Mouse (Mus musculus) heart, embryonic 12.5 days (tissue): Measurements from ENCODE around the gene Cyp4f40. TPM values are rescaled to one million over a fixed set of nuclear protein-coding genes. Genes with fewer than 3 reads are reported as not detected.

Experiments
- ATAC-seq: fragments of 200-750 bp; cut with Nextera tagmentation; 2 replicates; pipeline ENCODE4 v1.8.0; 2017; ENCODE audit warnings: moderate TSS enrichment, moderate library complexity; ENCODE audit not compliant: insufficient number of reproducible peaks, low FRiP score
- H3K27ac ChIP-seq: fragments of 300-500 bp; sonication (generic); 2 replicates; pipeline ENCODE4 v1.5.1; 2016; ENCODE audit warnings: mild to moderate bottlenecking, moderate library complexity; ENCODE audit not compliant: poor library complexity, severe bottlenecking
- H3K27me3 ChIP-seq: fragments of 300-500 bp; sonication (generic); replicated peaks from 2 replicates; pipeline ENCODE4 v1.6.1; 2016; ENCODE audit warnings: mild to moderate bottlenecking, moderate library complexity
- H3K36me3 ChIP-seq: fragments of 300-500 bp; sonication (generic); 2 replicates; pipeline ENCODE4 v1.6.1; 2016; ENCODE audit warnings: mild to moderate bottlenecking, moderate library complexity
- H3K4me1 ChIP-seq: fragments of 300-500 bp; sonication (generic); replicated peaks from 2 replicates; pipeline ENCODE4 v1.6.1; 2016; ENCODE audit warnings: mild to moderate bottlenecking
- H3K4me2 ChIP-seq: fragments of 300-500 bp; sonication (generic); 2 replicates; pipeline ENCODE4 v1.6.1; 2016; ENCODE audit warnings: mild to moderate bottlenecking, moderate library complexity
- H3K4me3 ChIP-seq: fragments of 300-500 bp; sonication (generic); 2 replicates; pipeline ENCODE4 v1.5.1; 2016; ENCODE audit warnings: mild to moderate bottlenecking
- H3K9ac ChIP-seq: fragments of 300-500 bp; sonication (generic); 2 replicates; pipeline ENCODE4 v1.6.1; 2016; ENCODE audit warnings: mild to moderate bottlenecking, moderate library complexity
- H3K9me3 ChIP-seq: fragments of 300-500 bp; sonication (generic); replicated peaks from 2 replicates; pipeline ENCODE4 v1.6.1; 2016; ENCODE audit warnings: mild to moderate bottlenecking, moderate library complexity
- WGBS: fragments of 180-500 bp; shearing (Covaris S2); methylation state at CpG from one replicate; pipeline ENCODE4 v1.1.7; 2016; 5-methylcytosine and 5-hydroxymethylcytosine counted together
- polyA plus RNA-seq: library from polyadenylated mRNA; unstranded; fragments of >200 nt; fragmentation: Nextera tagmentation; extraction: Ambion mirVana; gene quantifications from 2 replicates; pipeline ENCODE4 v1.2.1, GENCODE M21; 2016

The Cyp4f40 gene
- polyA plus RNA-seq, 1 experiment from 2014 or later, result not detected

- Histone ChIP-seq H3K36me3 (no peaks in the 10 kb centered on the region), H3K4me3 (no peak overlapping the region), H3K9me3 (no peaks in the 10 kb centered on the region), H3K4me1 (no peaks in the 10 kb centered on the region), H3K9ac (no peak overlapping the region), H3K4me2 (no peak overlapping the region), H3K27ac (no peak overlapping the region), H3K27me3 (no peaks in the 10 kb centered on the region)
- no peak for ATAC-seq
- 74% methylated on average over 2 of the region's 2 CpGs for WGBS
Observed at GRCm38 (mm10) chr17:32637151-32637550, 21.5 kb upstream of the Cyp4f40 start.

GRCm38 (mm10) chr17:32646631-32647030 lies 12.1 kb upstream of the Cyp4f40 start:
- no peak overlapping the region for H3K27ac ChIP-seq
- H3K27me3 ChIP-seq, result no peaks in the 10 kb centered on the region
- H3K4me3 ChIP-seq, result no peak overlapping the region
- H3K4me2 ChIP-seq, result no peak overlapping the region
- H3K9ac ChIP-seq, result no peak overlapping the region
- 74% methylated on average over 4 of the region's 4 CpGs for WGBS
- H3K4me1 ChIP-seq, result no peaks in the 10 kb centered on the region
- H3K36me3 ChIP-seq, result no peaks in the 10 kb centered on the region
- H3K9me3 ChIP-seq, result no peaks in the 10 kb centered on the region
- ATAC-seq, result no peak

GRCm38 (mm10) chr17:32653860-32654259 lies 4.8 kb upstream of the Cyp4f40 start:
- no peaks in the 10 kb centered on the region for H3K27me3 ChIP-seq
- no peak overlapping the region for H3K27ac ChIP-seq
- ATAC-seq, result no peak
- no peak overlapping the region for H3K4me3 ChIP-seq
- H3K36me3 ChIP-seq, result no peaks in the 10 kb centered on the region
- no peak overlapping the region for H3K9ac ChIP-seq
- H3K4me2 ChIP-seq, result no peak overlapping the region
- 80% methylated on average over 4 of the region's 4 CpGs for WGBS
- peaks cover 5% of the 10 kb centered on the region; the same call in 1 of the 2 replicates for H3K9me3 ChIP-seq
- no peaks in the 10 kb centered on the region for H3K4me1 ChIP-seq

GRCm38 (mm10) chr17:32657041-32657440 lies 1.7 kb upstream of the Cyp4f40 start:
- Histone ChIP-seq H3K4me1 (no peaks in the 10 kb centered on the region), H3K9me3 (peaks cover under 1% of the 10 kb centered on the region; the same call in 1 of the 2 replicates), H3K27me3 (no peaks in the 10 kb centered on the region), H3K9ac (no peak overlapping the region), H3K4me2 (no peak overlapping the region), H3K27ac (no peak overlapping the region), H3K36me3 (no peaks in the 10 kb centered on the region), H3K4me3 (no peak overlapping the region)
- no peak for ATAC-seq
- 58% methylated on average over 3 of the region's 3 CpGs for WGBS

GRCm38 (mm10) chr17:32658246-32658645 lies 454 bp upstream of the Cyp4f40 start:
- no peaks in the 10 kb centered on the region for H3K27me3 ChIP-seq
- no peaks in the 10 kb centered on the region for H3K36me3 ChIP-seq
- H3K4me1 ChIP-seq, result no peaks in the 10 kb centered on the region
- no peak overlapping the region for H3K27ac ChIP-seq
- no peak for ATAC-seq
- H3K9ac ChIP-seq, result no peak overlapping the region
- H3K9me3 ChIP-seq, result no peaks in the 10 kb centered on the region
- no peak overlapping the region for H3K4me2 ChIP-seq
- H3K4me3 ChIP-seq, result no peak overlapping the region
- WGBS, result 61% methylated on average over 1 of the region's 1 CpGs

GRCm38 (mm10) chr17:32673976-32674375 lies 15.3 kb downstream of the Cyp4f40 start:
- no peak for ATAC-seq
- H3K9ac ChIP-seq, result no peak overlapping the region
- no peaks in the 10 kb centered on the region for H3K36me3 ChIP-seq
- H3K9me3 ChIP-seq, result no peaks in the 10 kb centered on the region
- no peak overlapping the region for H3K27ac ChIP-seq
- H3K4me1 ChIP-seq, result no peaks in the 10 kb centered on the region
- no peak overlapping the region for H3K4me2 ChIP-seq
- 59% methylated on average over 7 of the region's 7 CpGs for WGBS
- H3K27me3 ChIP-seq, result no peaks in the 10 kb centered on the region
- no peak overlapping the region for H3K4me3 ChIP-seq

GRCm38 (mm10) chr17:32676040-32676635 lies 17.4 kb downstream of the Cyp4f40 start:
- H3K9me3 ChIP-seq, result no peaks in the 10 kb centered on the region
- H3K9ac ChIP-seq, result no peak overlapping the region
- H3K4me3 ChIP-seq, result no peak overlapping the region
- H3K4me2 ChIP-seq, result peak overlapping the region; percentile 39
- H3K4me1 ChIP-seq, result no peaks in the 10 kb centered on the region
- H3K27me3 ChIP-seq, result no peaks in the 10 kb centered on the region
- no peak overlapping the region for H3K27ac ChIP-seq
- 38% methylated on average over 21 of the region's 21 CpGs for whole genome bisulfite sequencing
- no peak for ATAC-seq
- no peaks in the 10 kb centered on the region for H3K36me3 ChIP-seq

GRCm38 (mm10) chr17:32680404-32680803 lies 21.7 kb downstream of the Cyp4f40 start:
- peaks cover 4% of the 10 kb centered on the region; the same call in 1 of the 2 replicates for H3K4me1 ChIP-seq
- no peak for ATAC-seq
- no peak overlapping the region for H3K4me3 ChIP-seq
- H3K27ac ChIP-seq, result no peak overlapping the region
- H3K36me3 ChIP-seq, result no peaks in the 10 kb centered on the region
- no peaks in the 10 kb centered on the region for H3K27me3 ChIP-seq
- no peaks in the 10 kb centered on the region for H3K9me3 ChIP-seq
- H3K9ac ChIP-seq, result no peak overlapping the region
- WGBS, result 42% methylated on average over 2 of the region's 2 CpGs
- no peak overlapping the region for H3K4me2 ChIP-seq

- WGBS, result 27% methylated on average over 7 of the region's 7 CpGs
- Histone ChIP-seq H3K36me3 (no peaks in the 10 kb centered on the region), H3K4me3 (no peak within 1 kb of the TSS), H3K4me1 (peaks cover 4% of the 10 kb centered on the region; the same call in 1 of the 2 replicates), H3K27me3 (no peaks in the 10 kb centered on the region), H3K4me2 (no peak within 1 kb of the TSS), H3K9me3 (no peaks in the 10 kb centered on the region), H3K9ac (no peak within 1 kb of the TSS), H3K27ac (no peak within 1 kb of the TSS)
- no peak for ATAC-seq
Observed at GRCm38 (mm10) chr17:32685048-32685750, 26.5 kb downstream of the Cyp4f40 start, which contains the start of gene Cyp4f15. Gene Cyp4f15 (plus strand): TSS chr17:32685627.

- Histone ChIP-seq H3K4me2 (no peak overlapping the region), H3K27ac (no peak overlapping the region), H3K4me1 (peaks cover 4% of the 10 kb centered on the region; the same call in 1 of the 2 replicates), H3K9me3 (no peaks in the 10 kb centered on the region), H3K4me3 (no peak overlapping the region), H3K36me3 (no peaks in the 10 kb centered on the region), H3K9ac (no peak overlapping the region), H3K27me3 (no peaks in the 10 kb centered on the region)
- ATAC-seq, result no peak
- WGBS, result 82% methylated on average over 5 of the region's 5 CpGs
Observed at GRCm38 (mm10) chr17:32686722-32687121, 28.0 kb downstream of the Cyp4f40 start.

- peaks cover 3% of the 10 kb centered on the region; the same call in 1 of the 2 replicates for H3K9me3 ChIP-seq
- WGBS, result 87% methylated on average over 1 of the region's 1 CpGs
- no peak for ATAC-seq
- no peak overlapping the region for H3K9ac ChIP-seq
- no peaks in the 10 kb centered on the region for H3K36me3 ChIP-seq
- no peaks in the 10 kb centered on the region for H3K4me1 ChIP-seq
- no peaks in the 10 kb centered on the region for H3K27me3 ChIP-seq
- no peak overlapping the region for H3K27ac ChIP-seq
- no peak overlapping the region for H3K4me2 ChIP-seq
- H3K4me3 ChIP-seq, result no peak overlapping the region
Observed at GRCm38 (mm10) chr17:32690959-32691358, 32.3 kb downstream of the Cyp4f40 start.
